Mouse (Mus musculus): ENCODE results near the gene Klf11. TPM values are rescaled to one million over a fixed set of nuclear protein-coding genes. Genes with fewer than 3 reads are reported as not detected.

Gene Klf11
- polyA plus RNA-seq, 1 experiment from 2014 or later: 17.0 TPM

Other genes starting within 250 kb of the Klf11 start
- gene Taf1b, start 152.9 kb upstream of the Klf11 start, polyA plus RNA-seq (2014; fragmentation: Nextera tagmentation; extraction: Ambion mirVana): 32.4 and 33.0 TPM in 2 replicates
- gene Grhl1, start 79.0 kb upstream of the Klf11 start, polyA plus RNA-seq (2014; fragmentation: Nextera tagmentation; extraction: Ambion mirVana): 0.63 and 0.68 TPM in 2 replicates
- 0.57 and 1.7 TPM in 2 replicates for gene Cys1, start 30.5 kb downstream of the Klf11 start, polyA plus RNA-seq (2014; fragmentation: Nextera tagmentation; extraction: Ambion mirVana)
- gene Rrm2, start 57.0 kb downstream of the Klf11 start, polyA plus RNA-seq (2014; fragmentation: Nextera tagmentation; extraction: Ambion mirVana): 542 and 553 TPM in 2 replicates
- gene Mboat2, start 179.6 kb downstream of the Klf11 start, polyA plus RNA-seq (2014; fragmentation: Nextera tagmentation; extraction: Ambion mirVana): 58.3 and 66.9 TPM in 2 replicates